Mouse (Mus musculus) lung, embryonic 15.5 days (tissue): ENCODE results near the gene Dapk3. TPM values are rescaled to one million over a fixed set of nuclear protein-coding genes. Genes with fewer than 3 reads are reported as not detected.
A peak's percentile ranks its signal among the peaks of the same experiment; 100 is the strongest.

Experiments used
- ATAC-seq: fragments of 200-750 bp; cut with Nextera tagmentation; 2 replicates; pipeline ENCODE4 v1.8.0; 2017; ENCODE audit warnings: moderate number of reproducible peaks, borderline replicate concordance; ENCODE audit not compliant: low FRiP score, low TSS enrichment; ENCODE audit errors: extremely low read depth
- H3K27ac ChIP-seq: fragments of 300-500 bp; sonication (generic); 2 replicates; pipeline ENCODE4 v1.5.1; 2015; ENCODE audit warnings: moderate library complexity, mild to moderate bottlenecking, inconsistent platforms
- H3K27me3 ChIP-seq: fragments of 300-500 bp; sonication (generic); 2 replicates; pipeline ENCODE4 v1.6.1; 2015; ENCODE audit warnings: inconsistent platforms
- H3K36me3 ChIP-seq: fragments of 300-500 bp; sonication (generic); 2 replicates; pipeline ENCODE4 v1.6.1; 2015; ENCODE audit warnings: inconsistent platforms
- H3K4me1 ChIP-seq: fragments of 300-500 bp; sonication (generic); 2 replicates; pipeline ENCODE4 v1.6.1; 2015; ENCODE audit warnings: inconsistent platforms
- H3K4me2 ChIP-seq: fragments of 300-500 bp; sonication (generic); 2 replicates; pipeline ENCODE4 v1.6.1; 2015; ENCODE audit warnings: inconsistent platforms, mild to moderate bottlenecking, moderate library complexity
- H3K4me3 ChIP-seq: fragments of 300-500 bp; sonication (generic); 2 replicates; pipeline ENCODE4 v1.5.1; 2015; ENCODE audit warnings: mild to moderate bottlenecking, inconsistent platforms
- H3K9ac ChIP-seq: fragments of 300-500 bp; sonication (generic); 2 replicates; pipeline ENCODE4 v1.6.1; 2015; ENCODE audit warnings: inconsistent platforms
- H3K9me3 ChIP-seq: fragments of 300-500 bp; sonication (generic); 2 replicates; pipeline ENCODE4 v1.6.1; 2016; ENCODE audit warnings: inconsistent platforms
- WGBS: fragments of 180-500 bp; shearing (Covaris S2); methylation state at CpG from one replicate; pipeline ENCODE4 v1.1.7; 2015; 5-methylcytosine and 5-hydroxymethylcytosine counted together
- polyA plus RNA-seq: library from polyadenylated mRNA; unstranded; fragments of >200 nt; fragmentation: Nextera tagmentation; extraction: Ambion mirVana; gene quantifications from 2 replicates; pipeline ENCODE4 v1.2.1, GENCODE M21; 2015

Gene Dapk3
- 52.6 and 56.1 TPM in 2 replicates for polyA plus RNA-seq

GRCm38 (mm10) chr10:81182336-81183333, at the start of gene Dapk3:
Gene Dapk3, plus strand, starts transcription at chr10:81183005.
- Histone ChIP-seq H3K9ac (peak within 1 kb of the TSS; percentile 66), H3K4me2 (peak within 1 kb of the TSS; percentile 69), H3K27me3 (no peaks in the 10 kb centered on the region), H3K36me3 (peaks cover 65% of the 10 kb centered on the region), H3K9me3 (no peaks in the 10 kb centered on the region), H3K4me3 (peak within 1 kb of the TSS; percentile 74), H3K27ac (peak within 1 kb of the TSS; percentile 93), H3K4me1 (peaks cover 46% of the 10 kb centered on the region)
- 5% methylated on average over 53 of the region's 53 CpGs for WGBS
- peak; percentile 93 for ATAC-seq

GRCm38 (mm10) chr10:81134181-81134587, 48.6 kb upstream of the Dapk3 start:
- H3K4me2 ChIP-seq: peak overlapping the region; percentile 98
- no peaks in the 10 kb centered on the region for H3K9me3 ChIP-seq
- H3K9ac ChIP-seq: no peak overlapping the region
- H3K36me3 ChIP-seq: no peaks in the 10 kb centered on the region
- peaks cover 36% of the 10 kb centered on the region for H3K4me1 ChIP-seq
- H3K27ac ChIP-seq: no peak overlapping the region
- H3K4me3 ChIP-seq: peak overlapping the region; percentile 81
- 1% methylated on average over 16 of the region's 16 CpGs for WGBS
- ATAC-seq: no peak
- H3K27me3 ChIP-seq: peaks cover 18% of the 10 kb centered on the region; the same call in 1 of the 2 replicates

- ATAC-seq: no peak
- Histone ChIP-seq H3K4me2 (peak within 1 kb of the TSS; percentile 98), H3K9me3 (no peaks in the 10 kb centered on the region), H3K4me1 (peaks cover 39% of the 10 kb centered on the region), H3K9ac (peak within 1 kb of the TSS; percentile 94), H3K36me3 (no peaks in the 10 kb centered on the region), H3K27me3 (peaks cover 18% of the 10 kb centered on the region; the same call in 1 of the 2 replicates), H3K4me3 (peak within 1 kb of the TSS; percentile 81), H3K27ac (peak within 1 kb of the TSS; percentile 99)
- 2% methylated on average over 41 of the region's 41 CpGs for WGBS
Measured at GRCm38 (mm10) chr10:81134966-81135681, 47.7 kb upstream of the Dapk3 start, which contains the start of gene Zbtb7a. Gene Zbtb7a, plus strand, starts transcription at chr10:81135220.

GRCm38 (mm10) chr10:81135831-81136705, 46.7 kb upstream of the Dapk3 start:
- no peaks in the 10 kb centered on the region for H3K36me3 ChIP-seq
- peak; percentile 40 for ATAC-seq
- H3K9me3 ChIP-seq: no peaks in the 10 kb centered on the region
- peak overlapping the region; percentile 98 for H3K4me2 ChIP-seq
- H3K27ac ChIP-seq: peak overlapping the region; percentile 99
- under 1% methylated on average over 82 of the region's 86 CpGs for WGBS
- H3K27me3 ChIP-seq: peaks cover 18% of the 10 kb centered on the region; the same call in 1 of the 2 replicates
- peaks cover 48% of the 10 kb centered on the region for H3K4me1 ChIP-seq
- peak overlapping the region; percentile 94 for H3K9ac ChIP-seq
- peak overlapping the region; percentile 81 for H3K4me3 ChIP-seq

GRCm38 (mm10) chr10:81136706-81137231, 46.0 kb upstream of the Dapk3 start:
- Histone ChIP-seq H3K4me2 (peak overlapping the region; percentile 98), H3K27ac (peak overlapping the region; percentile 99), H3K36me3 (no peaks in the 10 kb centered on the region), H3K9ac (peak overlapping the region; percentile 94), H3K4me1 (peaks cover 55% of the 10 kb centered on the region), H3K9me3 (no peaks in the 10 kb centered on the region), H3K27me3 (peaks cover 18% of the 10 kb centered on the region; the same call in 1 of the 2 replicates), H3K4me3 (peak overlapping the region; percentile 81)
- ATAC-seq: peak; percentile 33
- WGBS: 2% methylated on average over 39 of the region's 50 CpGs

GRCm38 (mm10) chr10:81137252-81138130, 45.3 kb upstream of the Dapk3 start:
- H3K9ac ChIP-seq: peak overlapping the region; percentile 91
- H3K36me3 ChIP-seq: no peaks in the 10 kb centered on the region
- peak overlapping the region; percentile 99 for H3K27ac ChIP-seq
- H3K4me3 ChIP-seq: peak overlapping the region; percentile 81
- peak overlapping the region; percentile 93 for H3K4me2 ChIP-seq
- peak; percentile 90 for ATAC-seq
- H3K9me3 ChIP-seq: no peaks in the 10 kb centered on the region
- H3K4me1 ChIP-seq: peaks cover 60% of the 10 kb centered on the region
- whole genome bisulfite sequencing: under 1% methylated on average over 77 of the region's 89 CpGs
- H3K27me3 ChIP-seq: peaks cover 18% of the 10 kb centered on the region; the same call in 1 of the 2 replicates

GRCm38 (mm10) chr10:81138131-81138782, 44.5 kb upstream of the Dapk3 start:
- Histone ChIP-seq H3K9ac (peak overlapping the region; percentile 91), H3K4me3 (peak overlapping the region; percentile 81), H3K36me3 (peaks cover under 1% of the 10 kb centered on the region; the same call in 1 of the 2 replicates), H3K27ac (peak overlapping the region; percentile 89), H3K9me3 (no peaks in the 10 kb centered on the region), H3K27me3 (peaks cover 18% of the 10 kb centered on the region; the same call in 1 of the 2 replicates), H3K4me2 (peak overlapping the region; percentile 93), H3K4me1 (peaks cover 66% of the 10 kb centered on the region)
- WGBS: under 1% methylated on average over 23 of the region's 24 CpGs
- no peak for ATAC-seq

- peaks cover 8% of the 10 kb centered on the region for H3K36me3 ChIP-seq
- no peak for ATAC-seq
- peak overlapping the region; percentile 81 for H3K4me3 ChIP-seq
- peak overlapping the region; percentile 91 for H3K9ac ChIP-seq
- peak overlapping the region; percentile 93 for H3K4me2 ChIP-seq
- peaks cover 18% of the 10 kb centered on the region; the same call in 1 of the 2 replicates for H3K27me3 ChIP-seq
- H3K9me3 ChIP-seq: no peaks in the 10 kb centered on the region
- H3K27ac ChIP-seq: peak overlapping the region; percentile 89
- 48% methylated on average over 11 of the region's 11 CpGs for WGBS
- H3K4me1 ChIP-seq: peaks cover 66% of the 10 kb centered on the region
Measured at GRCm38 (mm10) chr10:81138821-81139528, 43.8 kb upstream of the Dapk3 start.

- Histone ChIP-seq H3K4me3 (peak overlapping the region; percentile 81), H3K9ac (peak overlapping the region; percentile 91), H3K4me1 (peaks cover 61% of the 10 kb centered on the region), H3K9me3 (no peaks in the 10 kb centered on the region), H3K27me3 (peaks cover 13% of the 10 kb centered on the region; the same call in 1 of the 2 replicates), H3K4me2 (peak overlapping the region; percentile 93), H3K27ac (peak overlapping the region; percentile 89; the same call in 1 of the 2 replicates), H3K36me3 (peaks cover 13% of the 10 kb centered on the region)
- WGBS: 72% methylated on average over 4 of the region's 4 CpGs
- no peak for ATAC-seq
Measured at GRCm38 (mm10) chr10:81139529-81139846, 43.3 kb upstream of the Dapk3 start.
